Mouse (Mus musculus) liver, postnatal 0 days (tissue): ENCODE measurements around the gene Mapk13.

Source experiments
- CTCF ChIP-seq: sonication (generic); IDR thresholded peaks from 2 replicates; pipeline ENCODE4 v1.5.1; 2016; ENCODE audit warnings: antibody characterized with exemption, low read depth
- EP300 ChIP-seq: IDR thresholded peaks from 2 replicates; pipeline ENCODE4 v1.6.1; 2016; ENCODE audit warnings: antibody characterized with exemption, low read depth, mild to moderate bottlenecking

DNA sequence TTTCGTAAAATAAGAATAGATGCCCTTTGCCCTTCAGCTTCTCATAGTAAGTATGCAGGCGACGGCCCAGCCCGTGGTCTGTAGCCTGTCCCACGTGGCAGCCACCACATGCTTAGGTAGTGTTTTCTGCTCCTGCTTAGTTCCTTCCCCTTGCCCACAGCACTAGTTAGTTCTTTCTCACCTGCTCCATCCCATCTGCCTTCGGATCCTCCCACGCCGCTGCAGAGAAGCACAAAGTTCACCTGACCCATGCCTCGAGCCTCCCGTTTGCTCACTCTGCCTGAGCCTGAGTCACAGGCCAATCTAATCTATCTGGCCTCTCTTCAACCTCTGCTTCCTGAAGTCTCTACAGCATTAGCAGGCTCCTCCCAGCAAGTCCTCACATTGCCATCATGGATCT lies 43.2 kb downstream of the Mapk13 start:
- no peak for TF ChIP-seq CTCF
- TF ChIP-seq EP300: no peak
